ENCODE assay signal across 13 mouse cellular contexts in genomic region chr11:89465381-89465780, GRCm38 (mm10).
"Had no signal": no experiment of that assay in that cellular context is flagged by ENCODE, and none has a peak within 500 bp of the region (broad histone marks: within the 10 kb centered on the region; RNA-seq: fewer than 3 reads in every experiment).

No protein-coding gene starts in this region.

- DNase-seq: forebrain, postnatal 0 days; gastrocnemius, adult 2 months; gastrocnemius, postnatal 10 days; gastrocnemius, postnatal 25 days; heart, adult 2 months; heart, postnatal 10 days; heart, postnatal 4 days; kidney, adult 18-20 months; kidney, adult 8-10 months; kidney, postnatal 10 days; kidney, postnatal 25 days; kidney, postnatal 4 days; liver had no signal
